13 mouse cellular contexts compared by ENCODE assay signal in the genomic region with DNA sequence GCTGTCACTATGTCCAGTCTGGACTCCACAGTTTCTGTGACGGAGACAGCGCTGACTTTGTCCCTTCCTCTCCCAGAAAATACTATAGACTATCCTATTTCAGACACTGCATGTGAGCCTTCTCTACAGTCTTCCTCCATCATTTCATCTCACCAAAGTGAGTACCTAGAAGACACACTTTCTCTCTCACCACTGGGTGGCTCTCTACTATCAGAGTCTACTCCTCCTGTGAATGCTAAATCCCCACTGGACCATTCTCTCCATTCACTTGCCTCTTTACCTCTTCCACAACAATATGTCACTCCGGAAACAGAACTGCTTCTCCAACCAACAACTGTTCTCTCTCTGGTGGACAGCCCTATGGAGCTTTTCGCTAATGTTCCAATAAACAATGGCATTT. TPM values are rescaled to one million over a fixed set of nuclear protein-coding genes. Genes with fewer than 3 reads are reported as not detected.
A peak's percentile ranks its signal among the peaks of the same experiment; 100 is the strongest.
DNase-seq lines count a peak whose midpoint lies in the region; ATAC-seq and TF ChIP-seq lines count a peak whose summit lies in the region.
"Had no signal": no experiment of that assay in that cellular context is flagged by ENCODE, and none has a peak within 500 bp of the region (broad histone marks: within the 10 kb centered on the region; RNA-seq: fewer than 3 reads in every experiment).

No protein-coding gene starts in this region.

- 46% methylated on average over 4 of the region's 4 CpGs for WGBS in heart, postnatal 0 days
- 69% methylated on average over 4 of the region's 4 CpGs for WGBS in hindbrain, embryonic 11.5 days

- DNase-seq in heart, postnatal 0 days (ENCODE audit: low spot score), result no peak
- DNase-seq in heart, postnatal 4 days, result no peak
- DNase-seq in lung, postnatal 14 days, result peak; percentile 4
- DNase-seq in lung, postnatal 4 days, result no peak
- peak; percentile 36 for DNase-seq in ZHBTc4 (ENCODE audit: low read depth, low spot score)
- DNase-seq in naive thymus-derived CD4-positive, alpha-beta T cell, adult 2 months (ENCODE audit: low read depth), result peak; percentile 8
- no peak for DNase-seq in spleen, adult 18-20 months
- DNase-seq in hindbrain, embryonic 11.5 days (ENCODE audit: low spot score), result no peak

- H3K27me3 ChIP-seq in heart, postnatal 0 days (ENCODE audit: control insufficient read depth, insufficient read depth, low read length), result no peaks in the 10 kb centered on the region
- no peaks in the 10 kb centered on the region for H3K27me3 ChIP-seq in hindbrain, embryonic 11.5 days (ENCODE audit: control insufficient read depth, insufficient read depth, low read length)
- H3K27me3 ChIP-seq: embryonic facial prominence, embryonic 12.5 days; limb, embryonic 12.5 days had no signal

- no peaks in the 10 kb centered on the region for H3K4me1 ChIP-seq in heart, postnatal 0 days (ENCODE audit: control insufficient read depth, insufficient read depth)
- no peaks in the 10 kb centered on the region for H3K4me1 ChIP-seq in hindbrain, embryonic 11.5 days (replicated peaks; ENCODE audit: control insufficient read depth, insufficient read depth, low read length)
- H3K4me1 ChIP-seq: embryonic facial prominence, embryonic 12.5 days; limb, embryonic 12.5 days had no signal

- ATAC-seq in heart, postnatal 0 days (ENCODE audit: insufficient read depth, low read depth), result no peak
- ATAC-seq in hindbrain, embryonic 11.5 days (ENCODE audit: low FRiP score), result no peak

- no peak overlapping the region for H3K4me2 ChIP-seq in heart, postnatal 0 days (ENCODE audit: low read depth, low read length)
- no peak overlapping the region for H3K4me2 ChIP-seq in hindbrain, embryonic 11.5 days (replicated peaks; ENCODE audit: low read depth, low read length)
- H3K4me2 ChIP-seq: embryonic facial prominence, embryonic 12.5 days; limb, embryonic 12.5 days; midbrain, embryonic 11.5 days had no signal

- H3K9me3 ChIP-seq in heart, postnatal 0 days (replicated peaks; ENCODE audit: control insufficient read depth, low read length), result no peaks in the 10 kb centered on the region
- H3K9me3 ChIP-seq in hindbrain, embryonic 11.5 days (ENCODE audit: control insufficient read depth, low read length), result no peaks in the 10 kb centered on the region
- H3K9me3 ChIP-seq: embryonic facial prominence, embryonic 12.5 days had no signal

- H3K4me3 ChIP-seq in heart, postnatal 0 days (ENCODE audit: low read depth, low read length), result no peak overlapping the region
- no peak overlapping the region for H3K4me3 ChIP-seq in hindbrain, embryonic 11.5 days (ENCODE audit: low read depth, low read length)
- H3K4me3 ChIP-seq: embryonic facial prominence, embryonic 12.5 days; limb, embryonic 12.5 days had no signal

- TF ChIP-seq EP300 in heart, postnatal 0 days (IDR thresholded peaks at IDR 0.05; ENCODE audit: low read depth), result no peak

- no peak overlapping the region for H3K27ac ChIP-seq in heart, postnatal 0 days (ENCODE audit: low read depth)
- H3K27ac ChIP-seq in hindbrain, embryonic 11.5 days (ENCODE audit: low read depth, low read length), result no peak overlapping the region
- H3K27ac ChIP-seq: embryonic facial prominence, embryonic 12.5 days; limb, embryonic 12.5 days had no signal

- H3K36me3 ChIP-seq in heart, postnatal 0 days (replicated peaks; ENCODE audit: control insufficient read depth, insufficient read depth, low read length), result no peaks in the 10 kb centered on the region
- H3K36me3 ChIP-seq in hindbrain, embryonic 11.5 days (ENCODE audit: control insufficient read depth, insufficient read depth, low read length), result no peaks in the 10 kb centered on the region
- H3K36me3 ChIP-seq: embryonic facial prominence, embryonic 12.5 days; limb, embryonic 12.5 days had no signal

- no peak overlapping the region for H3K9ac ChIP-seq in heart, postnatal 0 days (replicated peaks; ENCODE audit: low read depth, low read length)
- H3K9ac ChIP-seq in hindbrain, embryonic 11.5 days (ENCODE audit: low read depth, low read length), result no peak overlapping the region
- H3K9ac ChIP-seq: embryonic facial prominence, embryonic 12.5 days; limb, embryonic 12.5 days had no signal

- TF ChIP-seq CTCF in heart, postnatal 0 days (IDR thresholded peaks at IDR 0.05; ENCODE audit: low read depth), result 0 out of 2 replicates have a peak, but pooled peaks have one; percentile 6

RNA-seq across cellular contexts. Expression of gene Spata31d1c, which starts 2.2 kb away (rescaled TPM):
- not detected in 2 replicates for total RNA-seq in heart, postnatal 0 days (2014; rRNA removed; ENCODE audit: low replicate concordance)
- polyA plus RNA-seq in heart, postnatal 0 days (2015; fragmentation: Nextera tagmentation; extraction: Ambion mirVana), result not detected in 2 replicates
- not detected for total RNA-seq in heart, postnatal 4 days (2021)
- not detected in 2 replicates for polyA plus RNA-seq in hindbrain, embryonic 11.5 days (2014; fragmentation: Nextera tagmentation; extraction: Ambion mirVana)
- polyA plus RNA-seq: embryonic facial prominence, embryonic 12.5 days; frontal cortex, adult 2 months; heart, embryonic 14.5 days; limb, embryonic 12.5 days; midbrain, embryonic 11.5 days had no signal

RNA-seq across cellular contexts. Expression of gene Prss47, which starts 17.5 kb away (rescaled TPM):
- total RNA-seq in heart, postnatal 0 days (2014; rRNA removed; ENCODE audit: low replicate concordance), result not detected in 2 replicates
- polyA plus RNA-seq in heart, postnatal 0 days (2015; fragmentation: Nextera tagmentation; extraction: Ambion mirVana), result not detected in 2 replicates
- not detected for total RNA-seq in heart, postnatal 4 days (2021)
- not detected in 2 replicates for polyA plus RNA-seq in hindbrain, embryonic 11.5 days (2014; fragmentation: Nextera tagmentation; extraction: Ambion mirVana)
- polyA plus RNA-seq: embryonic facial prominence, embryonic 12.5 days; frontal cortex, adult 2 months; heart, embryonic 14.5 days; limb, embryonic 12.5 days; midbrain, embryonic 11.5 days had no signal

Comparison
In these comparisons a context has a peak if more than half of its experiments do, and no peak if none do; other contexts are left out.
1. DNase-seq: peak in lung, postnatal 14 days (single experiment), ZHBTc4 (single experiment) and naive thymus-derived CD4-positive, alpha-beta T cell, adult 2 months (single experiment); none in heart, postnatal 0 days (single experiment), heart, postnatal 4 days (single experiment), lung, postnatal 4 days (0 of 2), spleen, adult 18-20 months (0 of 2) and hindbrain, embryonic 11.5 days (single experiment).